Mouse (Mus musculus) testis, adult 2 months (tissue): ENCODE data around the gene Zfp146.

ENCODE experiments used
- CTCF ChIP-seq: fragments of 200-500 bp; IDR thresholded peaks from 2 replicates; pipeline ENCODE4 v1.5.1; 2012; ENCODE audit warnings: low read depth, mild to moderate bottlenecking, inconsistent platforms, low read length, moderate library complexity; ENCODE audit not compliant: control insufficient read depth, insufficient read depth, insufficient replicate concordance
- POLR2A ChIP-seq: fragments of 200-500 bp; IDR thresholded peaks from 2 replicates; pipeline ENCODE4 v1.6.1; 2012; ENCODE audit warnings: low read depth, mild to moderate bottlenecking, inconsistent platforms, low read length, moderate library complexity; ENCODE audit not compliant: control insufficient read depth

DNA sequence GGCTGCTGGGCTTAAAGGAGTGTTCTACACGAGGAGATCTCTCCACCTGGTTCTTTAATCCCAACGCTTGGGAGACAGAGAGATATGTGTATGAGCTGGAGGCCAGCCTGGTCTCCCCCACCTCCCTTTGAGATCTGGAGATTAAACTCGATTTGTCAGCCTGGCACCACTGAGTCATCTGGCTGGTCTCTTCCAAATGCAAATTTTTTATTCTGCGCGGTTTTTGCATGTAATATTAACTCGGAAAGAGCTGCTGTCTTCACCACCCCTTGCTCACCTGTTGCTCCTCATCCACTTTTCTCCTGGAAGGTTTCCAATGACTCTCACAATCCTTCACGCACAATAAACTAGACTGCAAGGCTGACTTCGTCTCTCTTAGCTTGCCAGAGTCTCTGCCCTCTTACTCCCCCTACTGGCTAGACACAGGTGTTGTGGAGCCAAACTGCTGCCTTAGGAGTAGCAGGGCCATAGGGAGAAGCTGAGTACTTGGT is 29.0 kb upstream of the Zfp146 start, which contains the start of gene Capns1:
- TF ChIP-seq CTCF (peak; percentile 71; the same call in 1 of the 2 replicates), POLR2A (no peak)
